Comparison of ENCODE assay signal across 9 mouse cellular contexts in genomic region chr14:16448269-16448987, GRCm38 (mm10).
DNase-seq lines count a peak whose midpoint lies in the region; ATAC-seq lines count a peak whose summit lies in the region.
"Had no signal": no experiment of that assay in that cellular context is flagged by ENCODE, and none has a peak within 500 bp of the region (broad histone marks: within the 10 kb centered on the region; RNA-seq: fewer than 3 reads in every experiment).

No protein-coding gene starts in this region.

- peaks cover 16% of the 10 kb centered on the region for H3K36me3 ChIP-seq in kidney, embryonic 15.5 days
- H3K36me3 ChIP-seq in erythroblast, embryonic 14.5 days (ENCODE audit: control insufficient read depth): no peaks in the 10 kb centered on the region
- H3K36me3 ChIP-seq in limb, embryonic 11.5 days (ENCODE audit: control insufficient read depth, insufficient read depth, low read length): no peaks in the 10 kb centered on the region
- H3K36me3 ChIP-seq in neural tube, embryonic 13.5 days: no peaks in the 10 kb centered on the region

- H3K9ac ChIP-seq in kidney, embryonic 15.5 days: no peak overlapping the region
- no peak overlapping the region for H3K9ac ChIP-seq in limb, embryonic 11.5 days (ENCODE audit: low read length)
- H3K9ac ChIP-seq in neural tube, embryonic 13.5 days: no peak overlapping the region

- H3K9me3 ChIP-seq in kidney, embryonic 15.5 days (replicated peaks): no peaks in the 10 kb centered on the region
- H3K9me3 ChIP-seq in erythroblast, embryonic 14.5 days (ENCODE audit: control insufficient read depth, low read length): no peaks in the 10 kb centered on the region
- H3K9me3 ChIP-seq in limb, embryonic 11.5 days (ENCODE audit: control insufficient read depth, low read length): no peaks in the 10 kb centered on the region
- no peaks in the 10 kb centered on the region for H3K9me3 ChIP-seq in neural tube, embryonic 13.5 days

- no peaks in the 10 kb centered on the region for H3K27me3 ChIP-seq in kidney, embryonic 15.5 days
- H3K27me3 ChIP-seq in erythroblast, embryonic 14.5 days (ENCODE audit: control insufficient read depth): no peaks in the 10 kb centered on the region
- no peaks in the 10 kb centered on the region for H3K27me3 ChIP-seq in limb, embryonic 11.5 days (ENCODE audit: control insufficient read depth, insufficient read depth, low read length)
- no peaks in the 10 kb centered on the region for H3K27me3 ChIP-seq in neural tube, embryonic 13.5 days

- no peak overlapping the region for H3K4me3 ChIP-seq in kidney, embryonic 15.5 days (replicated peaks)
- peak overlapping the region; percentile 14 for H3K4me3 ChIP-seq in erythroblast, embryonic 14.5 days (replicated peaks)
- no peak overlapping the region for H3K4me3 ChIP-seq in limb, embryonic 11.5 days (ENCODE audit: low read depth, low read length)
- H3K4me3 ChIP-seq in neural tube, embryonic 13.5 days: no peak overlapping the region

- DNase-seq in kidney, adult 9 months: no peak
- DNase-seq in limb, embryonic 11.5 days (ENCODE audit: low spot score): peak; percentile 37
- no peak for DNase-seq in spleen, postnatal 10 days (ENCODE audit: low spot score in 2 of 2)
- no peak for DNase-seq in testis, postnatal 10 days (ENCODE audit: low spot score)
- no peak for DNase-seq in cerebellum, adult 9-10 months
- DNase-seq: cerebellum, adult 11 months had no signal

- no peak overlapping the region for H3K27ac ChIP-seq in kidney, embryonic 15.5 days
- H3K27ac ChIP-seq in limb, embryonic 11.5 days (replicated peaks; ENCODE audit: low read depth, low read length): no peak overlapping the region
- 0 out of 2 replicates have a peak overlapping the region, but pooled peaks have one; percentile 28 for H3K27ac ChIP-seq in neural tube, embryonic 13.5 days (replicated peaks)

- H3K4me2 ChIP-seq in kidney, embryonic 15.5 days: no peak overlapping the region
- H3K4me2 ChIP-seq in limb, embryonic 11.5 days (ENCODE audit: low read depth, severe bottlenecking): no peak overlapping the region
- no peak overlapping the region for H3K4me2 ChIP-seq in neural tube, embryonic 13.5 days

- peak; percentile 96 for ATAC-seq in kidney, embryonic 15.5 days (replicated peaks; ENCODE audit: low FRiP score)
- ATAC-seq in limb, embryonic 11.5 days (ENCODE audit: insufficient number of reproducible peaks, low FRiP score, low TSS enrichment, low read depth): peak; percentile 86
- peak; percentile 66 for ATAC-seq in neural tube, embryonic 13.5 days (ENCODE audit: low read depth)

- H3K4me1 ChIP-seq in kidney, embryonic 15.5 days: no peaks in the 10 kb centered on the region
- H3K4me1 ChIP-seq in erythroblast, embryonic 14.5 days (ENCODE audit: control insufficient read depth): peaks cover 32% of the 10 kb centered on the region
- H3K4me1 ChIP-seq in limb, embryonic 11.5 days (ENCODE audit: control insufficient read depth, insufficient read depth, low read length): no peaks in the 10 kb centered on the region
- H3K4me1 ChIP-seq in neural tube, embryonic 13.5 days (replicated peaks): 0 out of 2 replicates have a peak, but pooled peaks cover 5% of the 10 kb centered on the region

- 40% methylated on average over 4 of the region's 4 CpGs for whole genome bisulfite sequencing in kidney, embryonic 15.5 days
- WGBS in limb, embryonic 11.5 days: 49% methylated on average over 4 of the region's 4 CpGs
- 36% methylated on average over 4 of the region's 4 CpGs for WGBS in neural tube, embryonic 13.5 days
